Mouse (Mus musculus): Measurements from ENCODE around the gene Slc39a13.
"Not testable (repeated sequence)": the region's sequence is repeated elsewhere in the genome, so short reads cannot be mapped to it uniquely, and the experiment has no call there.

The Slc39a13 gene

DNA sequence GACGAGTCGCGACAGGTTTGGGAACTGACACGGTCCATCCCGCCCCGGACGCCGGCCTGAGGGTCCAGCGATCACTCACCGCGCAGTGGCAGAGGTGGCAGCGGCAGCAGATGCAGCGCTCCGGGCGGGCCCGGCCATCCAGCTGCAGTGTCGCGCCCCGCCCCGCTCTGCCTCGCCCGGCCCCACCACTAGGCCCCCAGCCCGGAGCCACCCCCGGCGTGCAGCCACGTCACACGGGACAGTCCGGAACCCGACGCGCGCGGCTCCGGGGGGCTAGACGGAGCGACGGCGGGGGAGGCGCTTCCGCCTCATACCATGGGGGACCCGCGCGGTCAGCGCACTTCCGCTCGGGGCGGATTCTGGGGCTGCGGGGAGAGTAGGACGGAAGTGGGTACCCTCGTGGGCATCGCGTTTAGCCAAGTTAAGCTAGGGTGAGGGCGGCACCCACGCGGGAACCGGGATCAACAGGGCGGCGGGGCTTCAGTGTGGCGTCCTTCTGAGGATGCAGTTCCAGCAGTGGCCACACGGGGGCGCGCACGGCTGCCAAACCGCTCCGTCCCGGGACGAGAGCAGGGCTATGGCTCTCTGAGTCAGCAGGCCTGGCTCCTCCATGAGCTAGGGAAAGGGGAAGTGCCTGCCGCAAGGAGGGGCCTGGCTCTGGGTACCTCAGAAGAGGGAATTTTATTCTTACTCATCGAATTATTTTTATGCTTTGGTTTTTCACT lies at the start of gene Slc39a13:
Gene Slc39a13, minus strand, starts transcription at position 342 of the 725 bp plus-strand sequence.
- peak; percentile 94 to 97 for DNase-seq (ENCODE audit: low spot score in 2 of 2)

GRCm38 (mm10) chr2:91119551-91119950 lies 49.3 kb upstream of the Slc39a13 start:
- DNase-seq (ENCODE audit: low spot score in 2 of 2): no peak

DNA sequence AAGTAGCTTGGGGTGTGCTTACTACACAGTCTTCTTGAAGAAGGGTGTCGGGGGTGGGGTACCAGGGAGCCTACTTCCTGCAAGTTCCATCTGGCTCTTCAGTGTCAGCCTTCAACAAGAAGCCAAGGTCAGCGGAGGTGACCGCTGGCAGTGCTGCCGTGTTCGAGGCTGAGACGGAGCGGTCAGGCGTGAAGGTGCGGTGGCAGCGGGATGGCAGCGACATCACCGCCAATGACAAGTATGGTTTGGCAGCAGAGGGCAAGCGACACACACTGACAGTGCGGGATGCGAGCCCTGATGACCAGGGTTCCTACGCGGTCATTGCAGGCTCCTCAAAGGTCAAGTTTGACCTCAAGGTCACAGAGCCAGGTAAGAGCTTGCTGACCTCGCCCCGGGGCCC lies 48.8 kb upstream of the Slc39a13 start:
- no peak for DNase-seq (ENCODE audit: low spot score in 2 of 2)

GRCm38 (mm10) chr2:91118647-91119046 lies 48.4 kb upstream of the Slc39a13 start:
- DNase-seq (ENCODE audit: low spot score in 2 of 2): no peak

GRCm38 (mm10) chr2:91117585-91118275 lies 47.5 kb upstream of the Slc39a13 start, which contains the start of gene Mybpc3:
Mybpc3 (plus strand) TSS chr2:91118144.
- DNase-seq (ENCODE audit: low spot score in 2 of 2): no peak

- DNase-seq (ENCODE audit: low spot score in 2 of 2): no peak
Observed at GRCm38 (mm10) chr2:91116842-91117241, 46.6 kb upstream of the Slc39a13 start.

GRCm38 (mm10) chr2:91115578-91115970 lies 45.4 kb upstream of the Slc39a13 start:
- DNase-seq (ENCODE audit: low spot score in 2 of 2): no peak

DNA sequence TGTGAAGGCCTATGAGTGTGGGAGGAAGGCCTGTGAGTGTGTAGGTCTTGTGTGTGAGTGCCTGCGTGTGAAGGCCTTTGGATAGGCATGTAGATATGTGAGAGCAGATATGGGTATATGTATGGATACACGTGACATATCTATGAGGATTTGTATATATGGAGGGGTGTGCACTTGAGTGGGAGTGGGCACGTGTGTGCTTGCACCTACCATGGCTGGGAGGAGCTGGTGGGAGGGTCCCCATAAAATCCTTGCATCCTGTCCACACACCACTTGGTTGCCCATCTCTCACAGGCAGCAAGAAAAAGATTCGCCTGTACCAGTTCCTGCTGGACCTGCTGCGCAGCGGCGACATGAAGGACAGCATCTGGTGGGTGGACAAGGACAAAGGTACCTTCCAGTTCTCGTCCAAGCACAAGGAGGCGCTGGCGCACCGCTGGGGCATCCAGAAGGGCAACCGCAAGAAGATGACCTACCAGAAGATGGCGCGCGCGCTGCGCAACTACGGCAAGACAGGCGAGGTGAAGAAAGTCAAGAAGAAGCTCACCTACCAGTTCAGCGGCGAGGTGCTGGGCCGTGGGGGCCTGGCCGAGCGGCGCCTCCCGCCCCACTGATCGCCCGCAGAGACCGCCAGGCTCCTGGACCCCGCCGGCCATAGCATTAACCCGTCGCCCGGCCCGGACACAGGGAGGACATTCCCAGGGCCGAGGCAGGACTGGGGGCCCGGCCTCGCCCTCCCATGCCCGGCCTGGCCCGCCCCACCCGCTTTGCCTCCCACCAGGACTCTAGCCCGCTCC lies 44.8 kb upstream of the Slc39a13 start:
- peak; percentile 41 to 82 for DNase-seq (ENCODE audit: low spot score in 2 of 2)

DNA sequence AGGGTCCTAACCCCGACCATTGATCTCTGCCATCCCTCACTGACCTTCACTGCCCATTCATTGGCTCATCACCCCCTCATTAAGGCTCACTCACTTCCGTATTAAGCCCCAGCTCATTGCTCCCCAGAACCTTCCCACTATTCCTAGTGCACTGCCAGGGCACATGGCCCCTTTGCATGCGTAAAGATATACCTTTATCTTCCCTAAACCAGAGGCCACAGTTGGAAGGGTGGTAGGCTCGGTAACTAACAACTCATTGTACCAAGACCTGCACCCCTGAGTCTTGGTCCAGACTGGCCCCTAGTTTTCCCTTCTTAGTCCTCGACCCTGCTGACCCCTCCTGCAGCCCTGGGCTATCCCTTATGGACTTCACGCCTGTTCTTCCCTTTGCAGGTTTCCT lies 43.6 kb upstream of the Slc39a13 start:
- DNase-seq (ENCODE audit: low spot score in 2 of 2): no peak

DNA sequence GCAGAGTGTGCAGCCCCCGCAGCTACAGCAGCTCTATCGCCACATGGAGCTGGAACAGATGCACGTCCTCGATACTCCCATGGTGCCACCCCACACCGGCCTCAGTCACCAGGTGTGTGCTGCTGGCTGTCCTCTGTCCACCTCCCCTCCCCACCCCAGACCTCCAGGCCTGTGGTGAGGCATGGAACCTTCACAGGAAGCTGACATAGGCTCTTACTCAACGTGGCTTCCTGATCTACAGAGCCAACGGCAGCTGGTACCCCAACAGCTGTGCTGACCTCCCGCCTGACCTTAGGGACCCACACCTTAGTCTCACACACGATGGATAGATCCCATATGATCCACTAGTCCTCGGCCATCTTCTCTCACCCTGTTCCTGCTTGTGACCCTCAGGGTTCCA lies 43.1 kb upstream of the Slc39a13 start:
- no peak for DNase-seq (ENCODE audit: low spot score in 2 of 2)

- DNase-seq (ENCODE audit: low spot score in 2 of 2): no peak
Observed at GRCm38 (mm10) chr2:91112491-91112890, 42.3 kb upstream of the Slc39a13 start.

DNA sequence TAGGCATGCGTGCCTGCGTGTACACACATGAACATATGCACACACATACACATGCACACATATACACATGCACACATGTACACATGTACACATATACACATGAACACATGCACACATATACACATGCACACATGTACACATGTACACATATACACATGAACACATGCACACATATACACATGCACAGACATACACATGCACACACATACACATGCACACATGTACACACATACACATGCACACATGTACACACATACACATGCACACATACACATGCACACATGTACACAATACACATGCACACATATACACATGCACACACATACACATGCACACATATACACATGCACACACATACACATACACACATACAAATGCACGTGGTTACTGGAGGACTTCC lies 41.6 kb upstream of the Slc39a13 start:
- DNase-seq (ENCODE audit: low spot score in 2 of 2): not testable (repeated sequence)

DNA sequence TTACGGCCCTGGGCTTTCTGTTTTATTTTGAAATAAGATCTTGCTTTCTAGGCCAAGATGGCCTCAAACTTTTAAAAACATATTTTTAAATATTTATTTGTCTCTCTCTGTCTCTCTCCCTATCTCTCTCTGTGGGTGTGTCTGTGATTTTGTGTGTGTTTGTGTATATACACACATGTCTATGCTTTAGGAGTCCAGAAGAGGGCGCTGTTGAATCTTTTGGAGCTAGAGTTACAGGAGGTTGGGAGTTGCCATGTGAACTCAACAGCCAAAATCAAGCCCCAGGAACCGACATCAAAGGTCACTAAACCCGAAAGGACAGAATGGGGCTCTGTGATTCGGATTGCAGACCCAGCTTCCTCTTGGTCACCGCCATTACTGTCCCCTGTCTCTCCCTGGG lies 40.2 kb upstream of the Slc39a13 start:
- DNase-seq (ENCODE audit: low spot score in 2 of 2): no peak

DNA sequence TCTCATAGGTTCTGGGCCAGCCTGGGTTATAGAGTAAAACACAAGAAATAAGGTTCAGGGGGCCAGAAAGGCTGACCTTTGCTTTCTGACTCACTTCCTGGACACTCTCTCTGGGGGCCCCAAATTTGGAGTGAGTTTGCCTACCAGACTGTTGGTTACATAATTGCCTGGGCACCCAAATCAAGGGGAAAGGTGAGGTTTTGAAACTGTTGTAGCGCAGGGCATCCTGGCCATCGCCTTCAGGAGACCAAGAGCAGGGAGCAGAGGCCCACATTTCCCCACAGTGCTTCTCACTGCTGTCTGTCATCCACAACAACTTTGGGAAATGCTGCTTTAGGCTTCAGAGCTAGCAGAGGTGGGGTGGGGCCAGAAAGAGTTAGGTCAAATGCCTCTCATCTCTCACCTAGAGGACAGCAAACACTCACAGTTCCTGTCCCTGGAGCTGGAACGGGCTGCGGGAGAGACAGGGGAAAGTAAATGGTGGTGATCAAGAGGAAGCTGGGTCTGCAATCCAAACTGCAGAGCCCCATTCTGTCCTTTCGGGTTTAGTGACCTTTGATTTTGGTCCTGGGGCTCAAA lies 39.7 kb upstream of the Slc39a13 start:
- DNase-seq (ENCODE audit: low spot score in 2 of 2): no peak

GRCm38 (mm10) chr2:91109241-91109640 lies 39.0 kb upstream of the Slc39a13 start:
- no peak for DNase-seq (ENCODE audit: low spot score in 2 of 2)

GRCm38 (mm10) chr2:91108156-91108555 lies 37.9 kb upstream of the Slc39a13 start:
- no peak for DNase-seq (ENCODE audit: low spot score in 2 of 2)

- DNase-seq (ENCODE audit: low spot score in 2 of 2): peak; percentile 80 to 95
Observed at GRCm38 (mm10) chr2:91101124-91101740, 31.0 kb upstream of the Slc39a13 start.

DNA sequence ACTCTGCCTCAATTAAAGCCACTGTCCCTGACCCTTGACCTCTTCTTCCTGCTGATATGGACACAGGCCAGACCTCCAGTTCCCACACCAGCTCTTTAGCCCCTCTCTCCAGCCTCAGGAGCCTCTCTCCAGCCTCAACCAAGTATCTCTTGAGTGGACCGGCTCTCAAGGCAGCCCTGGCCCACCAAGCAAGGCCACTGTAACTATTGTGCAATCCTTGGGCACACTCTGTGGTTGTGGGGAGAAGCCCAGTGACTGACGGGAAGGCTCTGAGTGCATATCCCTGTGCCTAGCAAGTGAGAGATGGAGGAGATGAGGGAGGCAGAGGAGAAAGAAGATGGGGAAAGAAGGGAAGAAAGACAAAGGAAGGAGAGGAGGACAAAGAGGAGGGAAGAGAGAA lies 27.9 kb upstream of the Slc39a13 start:
- DNase-seq (ENCODE audit: low spot score in 2 of 2): no peak

DNA sequence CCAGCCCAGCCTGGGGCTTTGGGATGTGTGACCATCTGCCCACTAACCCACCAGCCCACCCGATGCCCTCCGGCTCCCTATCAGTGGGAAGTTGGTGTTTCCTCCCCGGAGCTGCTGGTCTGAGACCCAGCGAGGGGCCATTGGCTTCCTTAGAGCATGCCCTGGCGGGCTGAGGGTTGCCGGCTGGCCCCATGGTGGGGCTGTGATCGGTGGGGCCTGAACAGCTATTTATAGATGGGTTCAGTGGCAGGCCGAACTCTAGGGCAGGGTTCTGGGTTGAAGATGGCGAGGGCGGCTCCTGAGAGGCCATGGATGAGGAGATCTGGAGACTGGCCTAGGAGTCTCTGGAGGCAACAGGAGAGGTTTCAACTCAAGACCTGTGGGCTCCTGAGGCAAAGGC lies 26.8 kb upstream of the Slc39a13 start:
- DNase-seq (ENCODE audit: low spot score in 2 of 2): peak in 1 of 2 experiments; percentile 55

GRCm38 (mm10) chr2:91096524-91096923 lies 26.3 kb upstream of the Slc39a13 start:
- DNase-seq (ENCODE audit: low spot score in 2 of 2): peak in 1 of 2 experiments; percentile 76

DNA sequence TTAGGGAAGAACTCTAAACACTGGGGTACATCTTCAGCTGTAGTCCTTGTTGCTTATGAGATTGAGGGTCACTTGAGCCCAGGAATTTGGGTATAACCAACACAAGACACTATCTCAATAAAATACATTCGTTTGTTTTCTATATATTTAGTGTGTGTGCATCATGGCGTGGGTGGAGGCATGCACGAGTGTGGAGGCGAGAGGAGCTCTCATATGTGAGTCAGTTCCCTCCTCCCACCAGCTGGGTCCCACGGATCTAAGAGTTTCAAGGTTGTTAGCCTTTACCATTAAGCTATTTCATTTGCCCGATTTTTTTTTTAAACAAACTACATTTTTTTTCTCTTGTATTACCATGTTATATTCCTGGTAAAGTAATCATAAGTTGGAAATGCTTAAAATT lies 20.6 kb upstream of the Slc39a13 start:
- no peak for DNase-seq (ENCODE audit: low spot score in 2 of 2)

DNA sequence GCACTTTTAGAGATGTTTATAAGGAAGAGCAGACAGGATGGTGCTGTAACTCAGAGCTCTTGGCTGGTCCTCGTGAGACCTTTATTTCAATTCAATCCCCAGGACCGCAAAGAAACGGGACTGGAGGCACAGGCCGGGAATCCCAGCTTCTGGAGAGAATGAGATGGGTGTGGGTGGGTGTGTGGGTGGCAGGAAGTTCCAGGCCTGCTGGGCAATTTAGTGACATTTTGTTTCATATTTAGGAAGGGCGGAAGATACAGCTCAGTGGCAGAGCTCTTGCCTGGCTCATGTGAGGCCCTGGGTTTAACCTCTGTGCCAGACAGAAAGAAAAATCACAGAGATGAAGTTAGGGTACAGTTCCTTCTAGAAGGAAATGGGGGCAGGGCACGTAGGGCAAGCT lies 20.0 kb upstream of the Slc39a13 start:
- DNase-seq (ENCODE audit: low spot score in 2 of 2): no peak

Data from spleen, postnatal 10 days (tissue).